Mouse (Mus musculus): ENCODE data around the gene Kmt2e. TPM values are rescaled to one million over a fixed set of nuclear protein-coding genes. Genes with fewer than 3 reads are reported as not detected.

Kmt2e gene
- polyA plus RNA-seq, 1 experiment from 2014 or later: 103 TPM

- Histone ChIP-seq H3K27ac (ENCODE audit: low read length) (no peak overlapping the region; the same call in 1 of the 2 replicates), H3K9me3 (ENCODE audit: control insufficient read depth, low read depth, low read length) (no peaks in the 10 kb centered on the region), H3K4me1 (ENCODE audit: control insufficient read depth, insufficient read depth, low read length) (0 out of 2 replicates have a peak, but pooled peaks cover 3% of the 10 kb centered on the region), H3K9ac (replicated peaks; ENCODE audit: low read depth, low read length) (no peak overlapping the region), H3K4me2 (replicated peaks; ENCODE audit: low read depth, low read length) (no peak overlapping the region), H3K36me3 (ENCODE audit: control insufficient read depth, insufficient read depth, low read length) (peaks cover 22% of the 10 kb centered on the region), H3K4me3 (ENCODE audit: low read depth, low read length) (no peak overlapping the region), H3K27me3 (ENCODE audit: control insufficient read depth, insufficient read depth, low read length) (no peaks in the 10 kb centered on the region)
- ATAC-seq (ENCODE audit: insufficient number of reproducible peaks, insufficient read depth, low FRiP score, low read depth): no peak
- WGBS: 92% methylated on average over 12 of the region's 12 CpGs
Measured at GRCm38 (mm10) chr5:23405666-23406404, 28.4 kb upstream of the Kmt2e start.

GRCm38 (mm10) chr5:23406405-23406745, 27.9 kb upstream of the Kmt2e start:
- no peak overlapping the region for H3K9ac ChIP-seq (replicated peaks; ENCODE audit: low read depth, low read length)
- H3K4me3 ChIP-seq (ENCODE audit: low read depth, low read length): no peak overlapping the region
- H3K9me3 ChIP-seq (ENCODE audit: control insufficient read depth, low read depth, low read length): no peaks in the 10 kb centered on the region
- no peak for ATAC-seq (ENCODE audit: insufficient number of reproducible peaks, insufficient read depth, low FRiP score, low read depth)
- no peaks in the 10 kb centered on the region for H3K27me3 ChIP-seq (ENCODE audit: control insufficient read depth, insufficient read depth, low read length)
- H3K36me3 ChIP-seq (ENCODE audit: control insufficient read depth, insufficient read depth, low read length): peaks cover 22% of the 10 kb centered on the region
- no peak overlapping the region for H3K4me2 ChIP-seq (replicated peaks; ENCODE audit: low read depth, low read length)
- H3K27ac ChIP-seq (ENCODE audit: low read length): no peak overlapping the region; the same call in 1 of the 2 replicates
- 0 out of 2 replicates have a peak, but pooled peaks cover 3% of the 10 kb centered on the region for H3K4me1 ChIP-seq (ENCODE audit: control insufficient read depth, insufficient read depth, low read length)
- WGBS: 75% methylated on average over 4 of the region's 4 CpGs

GRCm38 (mm10) chr5:23408106-23408505, 26.1 kb upstream of the Kmt2e start:
- no peak overlapping the region for H3K9ac ChIP-seq (replicated peaks; ENCODE audit: low read depth, low read length)
- WGBS: 22% methylated on average over 5 of the region's 5 CpGs
- H3K27me3 ChIP-seq (ENCODE audit: control insufficient read depth, insufficient read depth, low read length): no peaks in the 10 kb centered on the region
- no peak overlapping the region for H3K4me3 ChIP-seq (ENCODE audit: low read depth, low read length)
- H3K36me3 ChIP-seq (ENCODE audit: control insufficient read depth, insufficient read depth, low read length): peaks cover 20% of the 10 kb centered on the region; the same call in 1 of the 2 replicates
- H3K4me1 ChIP-seq (ENCODE audit: control insufficient read depth, insufficient read depth, low read length): 0 out of 2 replicates have a peak, but pooled peaks cover 7% of the 10 kb centered on the region
- no peak for ATAC-seq (ENCODE audit: insufficient number of reproducible peaks, insufficient read depth, low FRiP score, low read depth)
- no peak overlapping the region for H3K4me2 ChIP-seq (replicated peaks; ENCODE audit: low read depth, low read length)
- no peaks in the 10 kb centered on the region for H3K9me3 ChIP-seq (ENCODE audit: control insufficient read depth, low read depth, low read length)
- no peak overlapping the region for H3K27ac ChIP-seq (ENCODE audit: low read length)

- Histone ChIP-seq H3K27me3 (ENCODE audit: control insufficient read depth, insufficient read depth, low read length) (no peaks in the 10 kb centered on the region), H3K27ac (ENCODE audit: low read length) (no peak overlapping the region), H3K9me3 (ENCODE audit: control insufficient read depth, low read depth, low read length) (no peaks in the 10 kb centered on the region), H3K4me3 (ENCODE audit: low read depth, low read length) (no peak overlapping the region), H3K9ac (replicated peaks; ENCODE audit: low read depth, low read length) (no peak overlapping the region), H3K4me2 (replicated peaks; ENCODE audit: low read depth, low read length) (no peak overlapping the region), H3K4me1 (ENCODE audit: control insufficient read depth, insufficient read depth, low read length) (peaks cover 24% of the 10 kb centered on the region; the same call in 1 of the 2 replicates), H3K36me3 (ENCODE audit: control insufficient read depth, insufficient read depth, low read length) (peaks cover 20% of the 10 kb centered on the region; the same call in 1 of the 2 replicates)
- WGBS: 68% methylated on average over 9 of the region's 9 CpGs
- no peak for ATAC-seq (ENCODE audit: insufficient number of reproducible peaks, insufficient read depth, low FRiP score, low read depth)
Measured at GRCm38 (mm10) chr5:23410040-23410717, 24.1 kb upstream of the Kmt2e start.

- Histone ChIP-seq H3K9ac (replicated peaks; ENCODE audit: low read depth, low read length) (no peak overlapping the region), H3K27me3 (ENCODE audit: control insufficient read depth, insufficient read depth, low read length) (no peaks in the 10 kb centered on the region), H3K36me3 (ENCODE audit: control insufficient read depth, insufficient read depth, low read length) (peaks cover 20% of the 10 kb centered on the region; the same call in 1 of the 2 replicates), H3K4me1 (ENCODE audit: control insufficient read depth, insufficient read depth, low read length) (peaks cover 29% of the 10 kb centered on the region), H3K27ac (ENCODE audit: low read length) (no peak overlapping the region), H3K4me3 (ENCODE audit: low read depth, low read length) (no peak overlapping the region), H3K9me3 (ENCODE audit: control insufficient read depth, low read depth, low read length) (no peaks in the 10 kb centered on the region), H3K4me2 (replicated peaks; ENCODE audit: low read depth, low read length) (no peak overlapping the region)
- ATAC-seq (ENCODE audit: insufficient number of reproducible peaks, insufficient read depth, low FRiP score, low read depth): no peak
- 74% methylated on average over 2 of the region's 2 CpGs for WGBS
Measured at GRCm38 (mm10) chr5:23410718-23411101, 23.5 kb upstream of the Kmt2e start.

- WGBS: 81% methylated on average over 10 of the region's 10 CpGs
- H3K9me3 ChIP-seq (ENCODE audit: control insufficient read depth, low read depth, low read length): no peaks in the 10 kb centered on the region
- peaks cover 33% of the 10 kb centered on the region for H3K4me1 ChIP-seq (ENCODE audit: control insufficient read depth, insufficient read depth, low read length)
- H3K9ac ChIP-seq (replicated peaks; ENCODE audit: low read depth, low read length): no peak overlapping the region
- H3K4me2 ChIP-seq (replicated peaks; ENCODE audit: low read depth, low read length): no peak overlapping the region
- ATAC-seq (ENCODE audit: insufficient number of reproducible peaks, insufficient read depth, low FRiP score, low read depth): no peak
- H3K27me3 ChIP-seq (ENCODE audit: control insufficient read depth, insufficient read depth, low read length): no peaks in the 10 kb centered on the region
- no peak overlapping the region for H3K4me3 ChIP-seq (ENCODE audit: low read depth, low read length)
- peaks cover 20% of the 10 kb centered on the region; the same call in 1 of the 2 replicates for H3K36me3 ChIP-seq (ENCODE audit: control insufficient read depth, insufficient read depth, low read length)
- H3K27ac ChIP-seq (ENCODE audit: low read length): no peak overlapping the region
Measured at GRCm38 (mm10) chr5:23411640-23412039, 22.6 kb upstream of the Kmt2e start.

GRCm38 (mm10) chr5:23412247-23412948, 21.8 kb upstream of the Kmt2e start:
- Histone ChIP-seq H3K9ac (replicated peaks; ENCODE audit: low read depth, low read length) (no peak overlapping the region), H3K9me3 (ENCODE audit: control insufficient read depth, low read depth, low read length) (no peaks in the 10 kb centered on the region), H3K27ac (ENCODE audit: low read length) (no peak overlapping the region), H3K4me1 (ENCODE audit: control insufficient read depth, insufficient read depth, low read length) (peaks cover 33% of the 10 kb centered on the region), H3K27me3 (ENCODE audit: control insufficient read depth, insufficient read depth, low read length) (no peaks in the 10 kb centered on the region), H3K36me3 (ENCODE audit: control insufficient read depth, insufficient read depth, low read length) (peaks cover 19% of the 10 kb centered on the region; the same call in 1 of the 2 replicates), H3K4me3 (ENCODE audit: low read depth, low read length) (no peak overlapping the region), H3K4me2 (replicated peaks; ENCODE audit: low read depth, low read length) (no peak overlapping the region)
- WGBS: 62% methylated on average over 5 of the region's 5 CpGs
- no peak for ATAC-seq (ENCODE audit: insufficient number of reproducible peaks, insufficient read depth, low FRiP score, low read depth)

- 70% methylated on average over 4 of the region's 4 CpGs for WGBS
- Histone ChIP-seq H3K9ac (replicated peaks; ENCODE audit: low read depth, low read length) (no peak overlapping the region), H3K4me1 (ENCODE audit: control insufficient read depth, insufficient read depth, low read length) (peaks cover 33% of the 10 kb centered on the region), H3K36me3 (ENCODE audit: control insufficient read depth, insufficient read depth, low read length) (peaks cover 18% of the 10 kb centered on the region; the same call in 1 of the 2 replicates), H3K4me2 (replicated peaks; ENCODE audit: low read depth, low read length) (no peak overlapping the region), H3K4me3 (ENCODE audit: low read depth, low read length) (no peak overlapping the region), H3K9me3 (ENCODE audit: control insufficient read depth, low read depth, low read length) (no peaks in the 10 kb centered on the region), H3K27me3 (ENCODE audit: control insufficient read depth, insufficient read depth, low read length) (no peaks in the 10 kb centered on the region), H3K27ac (ENCODE audit: low read length) (no peak overlapping the region)
- no peak for ATAC-seq (ENCODE audit: insufficient number of reproducible peaks, insufficient read depth, low FRiP score, low read depth)
Measured at GRCm38 (mm10) chr5:23413058-23413457, 21.2 kb upstream of the Kmt2e start.

All from stomach, embryonic 14.5 days (tissue).